Mouse (Mus musculus) lung, embryonic 14.5 days (tissue): ENCODE data around the gene Eif5b. TPM values are rescaled to one million over a fixed set of nuclear protein-coding genes. Genes with fewer than 3 reads are reported as not detected.

ENCODE experiments used
- ATAC-seq: fragments of 200-750 bp; cut with Nextera tagmentation; 2 replicates; pipeline ENCODE4 v1.8.0; 2017; ENCODE audit warnings: mild to moderate bottlenecking, moderate TSS enrichment, moderate library complexity; ENCODE audit not compliant: insufficient read depth
- DNase-seq: peaks from one replicate; pipeline ENCODE4 v3.0.0-alpha.2; 2015
- H3K27ac ChIP-seq: fragments of 300-500 bp; sonication (generic); 2 replicates; pipeline ENCODE4 v1.5.1; 2014; ENCODE audit warnings: low read depth, mild to moderate bottlenecking, moderate library complexity
- H3K27me3 ChIP-seq: fragments of 300-500 bp; sonication (generic); 2 replicates; pipeline ENCODE4 v1.6.1; 2014; ENCODE audit warnings: low read length, control low read depth; ENCODE audit not compliant: insufficient read depth
- H3K36me3 ChIP-seq: fragments of 300-500 bp; sonication (generic); 2 replicates; pipeline ENCODE4 v1.6.1; 2014; ENCODE audit warnings: control low read depth; ENCODE audit not compliant: insufficient read depth
- H3K4me1 ChIP-seq: fragments of 300-500 bp; sonication (generic); 2 replicates; pipeline ENCODE4 v1.6.1; 2014; ENCODE audit warnings: antibody characterized with exemption, control low read depth; ENCODE audit not compliant: insufficient read depth
- H3K4me2 ChIP-seq: fragments of 300-500 bp; sonication (generic); 2 replicates; pipeline ENCODE4 v1.6.1; 2014; ENCODE audit warnings: mild to moderate bottlenecking
- H3K4me3 ChIP-seq: fragments of 300-500 bp; sonication (generic); 2 replicates; pipeline ENCODE4 v1.5.1; 2014; ENCODE audit warnings: low read depth, low read length
- H3K9ac ChIP-seq: fragments of 300-500 bp; sonication (generic); 2 replicates; pipeline ENCODE4 v1.6.1; 2014
- H3K9me3 ChIP-seq: fragments of 300-500 bp; sonication (generic); 2 replicates; pipeline ENCODE4 v1.6.1; 2016; ENCODE audit warnings: low read depth, low read length, control low read depth
- CTCF ChIP-seq: IDR thresholded peaks from 2 replicates; pipeline ENCODE4 v1.5.1; 2016; ENCODE audit warnings: antibody characterized with exemption, low read depth
- WGBS: fragments of 180-500 bp; shearing (Covaris S2); extraction: QIAGEN DNeasy Blood & Tissue Kit; methylation state at CpG from one replicate; pipeline ENCODE4 v1.1.7; 2014; 5-methylcytosine and 5-hydroxymethylcytosine counted together
- polyA plus RNA-seq: library from polyadenylated mRNA; unstranded; fragments of >200 nt; fragmentation: Nextera tagmentation; extraction: Ambion mirVana; gene quantifications from 2 replicates; pipeline ENCODE4 v1.2.1, GENCODE M21; 2014

The Eif5b gene
- polyA plus RNA-seq: 25.4 and 25.8 TPM in 2 replicates

DNA sequence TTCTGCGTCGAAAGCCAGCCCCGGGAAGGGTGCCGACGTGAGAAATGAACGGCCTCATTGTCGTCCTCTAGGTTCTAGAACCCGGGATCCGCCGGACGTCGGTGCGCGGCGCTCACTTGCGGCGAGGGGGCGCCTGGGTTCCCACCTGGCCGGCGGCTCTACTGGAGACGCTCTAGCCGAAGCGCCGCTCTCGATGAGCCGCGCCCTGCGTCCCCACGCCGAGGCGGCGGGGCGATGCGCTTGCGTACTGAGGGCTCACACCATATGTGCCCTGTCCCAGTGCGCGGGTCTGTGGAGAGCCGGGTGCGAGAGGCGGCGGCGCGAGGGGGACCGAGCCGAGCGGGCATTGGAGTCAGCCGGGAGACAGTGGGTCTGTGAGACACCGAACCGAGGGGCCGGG lies at the start of gene Eif5b, which contains the start of gene Txndc9:
TSS of gene Eif5b (plus strand) at position 144 of the 400 bp plus-strand sequence.
TSS of gene Txndc9 (minus strand) at position 27 of the 400 bp plus-strand sequence.
- H3K4me2 ChIP-seq: peak within 1 kb of the TSS; percentile 94
- ATAC-seq (peak; percentile 94), DNase-seq (peak; percentile 98)
- under 1% methylated on average over 50 of the region's 50 CpGs for WGBS
- no peaks in the 10 kb centered on the region for H3K27me3 ChIP-seq
- no peaks in the 10 kb centered on the region for H3K9me3 ChIP-seq
- H3K36me3 ChIP-seq: peaks cover 24% of the 10 kb centered on the region
- peak; percentile 49 for TF ChIP-seq CTCF
- peak within 1 kb of the TSS; percentile 92 for H3K27ac ChIP-seq
- H3K4me3 ChIP-seq: peak within 1 kb of the TSS; percentile 94
- peak within 1 kb of the TSS; percentile 92 for H3K9ac ChIP-seq
- peaks cover 5% of the 10 kb centered on the region for H3K4me1 ChIP-seq

- TF ChIP-seq CTCF: no peak
- Histone ChIP-seq H3K27me3 (no peaks in the 10 kb centered on the region), H3K4me1 (no peaks in the 10 kb centered on the region), H3K4me2 (no peak overlapping the region), H3K9ac (no peak overlapping the region), H3K36me3 (no peaks in the 10 kb centered on the region), H3K4me3 (no peak overlapping the region), H3K27ac (no peak overlapping the region), H3K9me3 (no peaks in the 10 kb centered on the region)
- 80% methylated on average over 2 of the region's 2 CpGs for WGBS
- DNase-seq (no peak), ATAC-seq (no peak)
These were observed 48.9 kb upstream of the Eif5b start for GRCm38 (mm10) chr1:37948906-37949305.

GRCm38 (mm10) chr1:37954786-37955185 lies 43.0 kb upstream of the Eif5b start:
- Histone ChIP-seq H3K27ac (no peak overlapping the region), H3K9ac (no peak overlapping the region), H3K4me2 (no peak overlapping the region), H3K27me3 (no peaks in the 10 kb centered on the region), H3K4me3 (no peak overlapping the region), H3K9me3 (no peaks in the 10 kb centered on the region), H3K36me3 (no peaks in the 10 kb centered on the region), H3K4me1 (peaks cover 8% of the 10 kb centered on the region)
- no peak for TF ChIP-seq CTCF
- DNase-seq: no peak
- ATAC-seq: no peak
- 73% methylated on average over 7 of the region's 7 CpGs for WGBS

DNA sequence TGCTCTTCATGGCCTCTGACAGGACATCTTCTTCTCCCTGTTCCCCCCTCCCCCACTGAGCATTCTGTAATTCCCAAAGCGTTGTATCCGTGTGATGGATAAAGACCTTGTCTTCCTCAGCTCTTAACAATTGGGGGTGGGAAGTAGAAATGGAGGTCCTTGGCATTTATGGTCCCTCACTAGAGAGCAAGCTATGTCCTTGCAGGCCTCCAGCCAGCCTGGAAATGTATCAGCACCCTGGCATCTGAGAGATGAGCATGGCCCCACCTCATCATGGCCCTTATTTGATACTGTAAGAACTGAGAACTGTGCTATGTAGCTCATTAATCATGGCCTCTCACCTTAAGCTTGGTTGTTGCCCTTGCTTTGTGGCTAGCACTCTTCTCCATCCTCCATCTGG lies 42.6 kb upstream of the Eif5b start:
- no peak for DNase-seq
- H3K27me3 ChIP-seq: no peaks in the 10 kb centered on the region
- H3K4me2 ChIP-seq: no peak overlapping the region
- H3K36me3 ChIP-seq: no peaks in the 10 kb centered on the region
- WGBS: 85% methylated on average over 2 of the region's 2 CpGs
- no peak overlapping the region for H3K9ac ChIP-seq
- no peak overlapping the region for H3K4me3 ChIP-seq
- no peak for ATAC-seq
- H3K4me1 ChIP-seq: peaks cover 8% of the 10 kb centered on the region
- TF ChIP-seq CTCF: no peak
- H3K9me3 ChIP-seq: no peaks in the 10 kb centered on the region
- no peak overlapping the region for H3K27ac ChIP-seq

DNA sequence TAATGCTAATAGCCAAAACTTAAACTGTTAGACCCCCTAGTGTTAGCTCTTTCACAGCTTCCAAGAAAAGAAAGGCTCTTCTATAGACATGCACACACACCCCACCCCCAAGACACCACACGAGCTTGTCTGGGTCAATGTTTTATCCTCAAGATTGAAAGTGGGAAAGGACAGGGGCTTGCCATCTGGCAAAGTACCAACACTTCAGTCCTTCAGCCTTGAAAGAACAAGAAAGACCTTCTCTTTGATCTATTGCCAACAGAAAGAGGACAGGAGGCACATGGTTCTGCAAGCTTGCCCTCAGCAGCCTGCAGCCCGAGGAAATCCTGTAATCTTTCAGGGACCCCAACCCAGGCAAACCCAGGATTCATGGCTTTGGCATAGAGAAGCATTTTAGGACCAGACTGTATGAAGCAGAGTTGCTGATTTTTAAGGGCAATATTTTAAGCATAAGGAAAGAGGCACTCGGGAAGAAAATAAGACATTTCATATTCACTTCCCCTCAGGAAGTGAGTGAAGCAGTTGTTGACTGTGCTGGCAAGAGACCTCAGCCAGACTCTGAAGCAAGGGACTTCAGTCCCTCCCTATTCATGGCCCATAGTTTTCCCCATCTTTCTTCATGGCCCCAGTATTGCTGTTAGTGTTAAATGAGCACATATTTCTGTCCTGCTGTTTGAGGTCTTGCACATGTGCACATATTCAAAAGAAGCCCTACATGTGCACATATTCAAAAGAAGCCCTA lies 40.9 kb upstream of the Eif5b start:
- TF ChIP-seq CTCF: peak; percentile 19; the same call in 1 of the 2 replicates

GRCm38 (mm10) chr1:37957659-37958058 lies 40.2 kb upstream of the Eif5b start, which contains the start of gene Lyg1:
Lyg1 (minus strand) TSS chr1:37957759.
- H3K36me3 ChIP-seq: no peaks in the 10 kb centered on the region
- TF ChIP-seq CTCF: no peak
- no peak for DNase-seq
- ATAC-seq: no peak
- H3K4me2 ChIP-seq: peak within 1 kb of the TSS; percentile 29; the same call in 1 of the 2 replicates
- H3K4me1 ChIP-seq: peaks cover 8% of the 10 kb centered on the region
- peak within 1 kb of the TSS; percentile 72 for H3K27ac ChIP-seq
- no peaks in the 10 kb centered on the region for H3K27me3 ChIP-seq
- no peaks in the 10 kb centered on the region for H3K9me3 ChIP-seq
- H3K4me3 ChIP-seq: no peak within 1 kb of the TSS
- H3K9ac ChIP-seq: no peak within 1 kb of the TSS
- 85% methylated on average over 5 of the region's 5 CpGs for WGBS

More for the DNA sequence above, 40.9 kb upstream of the Eif5b start:
- DNase-seq (peak; percentile 92), ATAC-seq (peak; percentile 93)
- Histone ChIP-seq H3K4me1 (peaks cover 8% of the 10 kb centered on the region), H3K9me3 (no peaks in the 10 kb centered on the region), H3K36me3 (no peaks in the 10 kb centered on the region), H3K27ac (peak overlapping the region; percentile 72), H3K4me2 (peak overlapping the region; percentile 29; the same call in 1 of the 2 replicates), H3K9ac (no peak overlapping the region), H3K27me3 (no peaks in the 10 kb centered on the region), H3K4me3 (no peak overlapping the region)
- 10% methylated on average over 3 of the region's 3 CpGs for WGBS

DNA sequence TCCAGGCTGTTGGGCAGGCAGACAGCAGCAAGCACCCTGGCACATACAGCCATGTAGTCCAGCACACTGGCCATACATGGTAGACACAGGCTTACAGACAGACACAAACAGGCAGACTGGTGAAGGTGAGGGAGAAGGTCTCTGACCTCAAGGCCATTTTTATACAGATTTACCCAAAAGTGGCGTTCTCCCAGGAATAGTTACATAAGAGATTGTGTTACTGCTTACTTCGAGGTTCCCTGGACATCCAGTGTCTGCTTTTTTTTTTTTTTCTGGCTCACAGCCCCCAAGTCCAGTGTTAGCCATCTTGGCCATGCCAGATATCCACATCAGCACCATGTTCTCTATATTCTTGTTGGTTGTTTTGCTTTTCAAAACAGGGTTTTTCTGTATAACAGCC lies 39.3 kb upstream of the Eif5b start:
- WGBS: 67% methylated on average over 2 of the region's 2 CpGs
- ATAC-seq (no peak), DNase-seq (no peak)
- Histone ChIP-seq H3K4me3 (no peak overlapping the region), H3K36me3 (no peaks in the 10 kb centered on the region), H3K4me2 (no peak overlapping the region), H3K9me3 (no peaks in the 10 kb centered on the region), H3K4me1 (peaks cover 8% of the 10 kb centered on the region), H3K9ac (no peak overlapping the region), H3K27ac (no peak overlapping the region), H3K27me3 (no peaks in the 10 kb centered on the region)
- TF ChIP-seq CTCF: no peak
